Comparison of ENCODE assay signal across 20 mouse cellular contexts in the genomic region with DNA sequence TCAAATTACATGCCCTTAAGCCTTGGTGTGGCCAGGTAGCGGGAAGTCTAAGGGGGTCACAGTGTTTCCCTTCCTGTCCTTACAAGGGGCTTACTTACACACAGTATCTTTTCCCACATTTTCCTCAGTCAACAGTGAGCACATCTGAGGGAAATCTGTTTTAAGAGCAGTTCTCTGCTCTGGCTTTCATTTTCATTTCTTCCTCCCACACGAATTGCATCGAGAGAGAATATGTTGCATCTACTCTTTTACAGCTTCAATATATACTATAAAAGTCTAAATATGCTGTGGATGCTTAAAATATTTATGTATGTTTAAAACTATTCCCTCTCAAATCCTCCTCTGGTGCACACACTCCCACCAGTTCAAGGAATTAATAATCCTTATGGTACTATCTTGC.
A peak's percentile ranks its signal among the peaks of the same experiment; 100 is the strongest.
DNase-seq lines count a peak whose midpoint lies in the region; ATAC-seq and TF ChIP-seq lines count a peak whose summit lies in the region.
"Had no signal": no experiment of that assay in that cellular context is flagged by ENCODE, and none has a peak within 500 bp of the region (broad histone marks: within the 10 kb centered on the region; RNA-seq: fewer than 3 reads in every experiment).

No protein-coding gene starts in this region.

- 72% methylated on average over 3 of the region's 3 CpGs for WGBS in forebrain, postnatal 0 days
- WGBS in forebrain, embryonic 13.5 days: 88% methylated on average over 3 of the region's 3 CpGs
- WGBS in hindbrain, embryonic 12.5 days: 97% methylated on average over 3 of the region's 3 CpGs

- H3K9me3 ChIP-seq in forebrain, postnatal 0 days (ENCODE audit: low read length): no peaks in the 10 kb centered on the region
- H3K9me3 ChIP-seq in forebrain, embryonic 13.5 days (replicated peaks): no peaks in the 10 kb centered on the region
- no peaks in the 10 kb centered on the region for H3K9me3 ChIP-seq in hindbrain, embryonic 12.5 days (replicated peaks)
- H3K9me3 ChIP-seq: embryonic facial prominence, embryonic 10.5 days; embryonic facial prominence, embryonic 12.5 days had no signal

- no peaks in the 10 kb centered on the region for H3K27me3 ChIP-seq in forebrain, postnatal 0 days (ENCODE audit: insufficient read depth, low read length)
- H3K27me3 ChIP-seq in forebrain, embryonic 13.5 days: no peaks in the 10 kb centered on the region
- no peaks in the 10 kb centered on the region for H3K27me3 ChIP-seq in hindbrain, embryonic 12.5 days
- H3K27me3 ChIP-seq: embryonic facial prominence, embryonic 12.5 days had no signal

- H3K27ac ChIP-seq in forebrain, postnatal 0 days (ENCODE audit: low read depth, low read length): 0 out of 2 replicates have a peak overlapping the region, but pooled peaks have one; percentile 40
- H3K27ac ChIP-seq in forebrain, embryonic 13.5 days: no peak overlapping the region
- peak overlapping the region; percentile 47 for H3K27ac ChIP-seq in left cerebral cortex, adult 2 months
- H3K27ac ChIP-seq in hindbrain, embryonic 12.5 days: no peak overlapping the region
- H3K27ac ChIP-seq: embryonic facial prominence, embryonic 10.5 days; embryonic facial prominence, embryonic 12.5 days had no signal

- no peaks in the 10 kb centered on the region for H3K4me1 ChIP-seq in forebrain, postnatal 0 days (ENCODE audit: insufficient read depth)
- H3K4me1 ChIP-seq in forebrain, embryonic 13.5 days: no peaks in the 10 kb centered on the region
- H3K4me1 ChIP-seq in hindbrain, embryonic 12.5 days: no peaks in the 10 kb centered on the region
- H3K4me1 ChIP-seq: embryonic facial prominence, embryonic 10.5 days; embryonic facial prominence, embryonic 12.5 days had no signal

- no peaks in the 10 kb centered on the region for H3K36me3 ChIP-seq in forebrain, postnatal 0 days (ENCODE audit: insufficient read depth)
- no peaks in the 10 kb centered on the region for H3K36me3 ChIP-seq in forebrain, embryonic 13.5 days (ENCODE audit: poor library complexity, severe bottlenecking)
- H3K36me3 ChIP-seq in hindbrain, embryonic 12.5 days: no peaks in the 10 kb centered on the region
- H3K36me3 ChIP-seq: embryonic facial prominence, embryonic 10.5 days; embryonic facial prominence, embryonic 12.5 days had no signal

- TF ChIP-seq CTCF in forebrain, postnatal 0 days (IDR thresholded peaks at IDR 0.05; ENCODE audit: low read depth): no peak
- no peak for TF ChIP-seq CTCF in left cerebral cortex, adult 2 months (IDR thresholded peaks at IDR 0.05)

- DNase-seq in forebrain, postnatal 0 days: no peak
- no peak for DNase-seq in left cerebral cortex, adult 2 months (ENCODE audit: extremely low spot score in 1 of 2, low spot score in 2 of 2)
- no peak for DNase-seq in left cerebral cortex, postnatal 4 days
- peak; percentile 26 for DNase-seq in telencephalon, adult 2 months (ENCODE audit: low read depth, low spot score)
- DNase-seq: adrenal gland, adult 2 months; adrenal gland, postnatal 10 days; adrenal gland, postnatal 25 days; B cell, adult 2 months; cerebellum, adult 11-12 months; cerebellum, adult 2 months; cerebellum, adult 9-10 months; cerebellum, postnatal 10 days; cerebellum, postnatal 25 days had no signal

- H3K4me3 ChIP-seq in forebrain, postnatal 0 days (ENCODE audit: low read depth, low read length): no peak overlapping the region
- no peak overlapping the region for H3K4me3 ChIP-seq in forebrain, embryonic 13.5 days
- no peak overlapping the region for H3K4me3 ChIP-seq in left cerebral cortex, adult 2 months
- no peak overlapping the region for H3K4me3 ChIP-seq in hindbrain, embryonic 12.5 days
- H3K4me3 ChIP-seq: embryonic facial prominence, embryonic 10.5 days; embryonic facial prominence, embryonic 12.5 days had no signal

- no peak for ATAC-seq in forebrain, postnatal 0 days
- ATAC-seq in forebrain, embryonic 13.5 days: no peak
- no peak for ATAC-seq in hindbrain, embryonic 12.5 days (ENCODE audit: low FRiP score)
- ATAC-seq: CD4-positive, CD25-positive, alpha-beta regulatory T cell, adult 4 months; forebrain, embryonic 14.5 days; forebrain, embryonic 16.5 days had no signal

- H3K9ac ChIP-seq in forebrain, postnatal 0 days: no peak overlapping the region
- H3K9ac ChIP-seq in forebrain, embryonic 13.5 days: no peak overlapping the region
- H3K9ac ChIP-seq in hindbrain, embryonic 12.5 days: no peak overlapping the region
- H3K9ac ChIP-seq: embryonic facial prominence, embryonic 12.5 days had no signal

- no peak overlapping the region for H3K4me2 ChIP-seq in forebrain, postnatal 0 days (ENCODE audit: low read depth)
- no peak overlapping the region for H3K4me2 ChIP-seq in forebrain, embryonic 13.5 days
- no peak overlapping the region for H3K4me2 ChIP-seq in hindbrain, embryonic 12.5 days (replicated peaks)
- H3K4me2 ChIP-seq: embryonic facial prominence, embryonic 12.5 days had no signal

- intact Hi-C loops in left cerebral cortex, adult 2 months (cut with DNase I): no loop called here
- intact Hi-C loops in left cerebral cortex, postnatal 4 days (cut with DNase I): no loop called here

Comparison
In these comparisons a context has a peak if more than half of its experiments do, and no peak if none do; other contexts are left out.
1. H3K27ac ChIP-seq: peak in forebrain, postnatal 0 days (single experiment) and left cerebral cortex, adult 2 months (single experiment); none in forebrain, embryonic 13.5 days (single experiment) and hindbrain, embryonic 12.5 days (single experiment).